Mouse (Mus musculus): Measurements from ENCODE around the gene Mark2. TPM values are rescaled to one million over a fixed set of nuclear protein-coding genes. Genes with fewer than 3 reads are reported as not detected.
"Not testable (repeated sequence)": the region's sequence is repeated elsewhere in the genome, so short reads cannot be mapped to it uniquely, and the experiment has no call there.

Mark2 gene
- polyA plus RNA-seq (2015; fragmentation: Nextera tagmentation; extraction: Ambion mirVana), result 39.8 and 45.1 TPM in 2 replicates

DNA sequence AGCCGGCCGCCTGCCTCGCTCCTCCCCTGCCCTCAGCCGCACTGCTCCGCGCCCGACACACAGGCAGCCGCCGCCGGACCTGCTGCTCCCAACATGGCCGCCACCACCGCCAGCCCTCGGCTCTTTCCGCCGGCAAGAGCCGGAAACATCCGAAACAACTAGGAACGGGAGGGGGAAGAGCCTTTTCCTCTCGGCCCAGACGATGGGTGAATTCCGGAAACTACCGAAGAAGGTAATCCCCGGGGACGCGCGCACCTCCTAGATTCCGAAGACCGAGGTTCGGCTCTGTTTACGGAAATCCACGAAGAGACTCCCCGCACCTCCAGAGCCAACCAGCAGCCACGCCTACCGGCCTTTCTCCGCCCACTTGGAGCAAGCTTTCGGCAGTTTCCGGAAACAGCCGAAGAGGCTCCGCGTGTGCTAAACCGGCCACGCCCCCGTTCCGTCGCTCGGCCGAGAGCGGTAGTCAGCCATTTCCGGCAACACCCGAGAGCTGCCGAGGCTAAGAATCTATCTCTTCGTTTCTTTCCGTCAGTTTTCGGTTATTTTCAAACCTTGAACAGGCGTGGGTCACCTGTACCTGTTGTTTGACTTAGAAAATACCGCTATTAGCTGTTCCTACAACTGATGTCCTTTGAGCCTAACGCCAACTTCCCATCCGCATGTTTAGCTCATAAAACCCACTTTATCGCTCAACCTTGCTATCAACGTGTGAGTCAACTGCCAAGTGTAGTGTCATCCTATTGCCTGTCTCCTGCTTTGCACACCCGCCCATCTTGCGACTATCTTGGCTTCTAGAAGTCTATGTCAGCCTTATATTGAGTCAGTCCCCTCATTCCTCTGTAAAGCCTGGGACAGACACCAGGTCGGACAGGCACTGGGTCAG is at the start of gene Mark2:
Gene Mark2, minus strand, starts transcription at position 349 of the 886 bp plus-strand sequence.
- peak within 1 kb of the TSS; percentile 92 for H3K27ac ChIP-seq
- peaks cover 39% of the 10 kb centered on the region for H3K4me1 ChIP-seq
- H3K9me3 ChIP-seq (replicated peaks), result no peaks in the 10 kb centered on the region
- no peaks in the 10 kb centered on the region for H3K27me3 ChIP-seq
- H3K36me3 ChIP-seq, result no peaks in the 10 kb centered on the region
- peak; percentile 95 for ATAC-seq (replicated peaks; ENCODE audit: low FRiP score)
- H3K9ac ChIP-seq, result peak within 1 kb of the TSS; percentile 84
- H3K4me2 ChIP-seq, result peak within 1 kb of the TSS; percentile 86
- peak within 1 kb of the TSS; percentile 93 for H3K4me3 ChIP-seq (replicated peaks)
- 2% methylated on average over 60 of the region's 63 CpGs for WGBS

DNA sequence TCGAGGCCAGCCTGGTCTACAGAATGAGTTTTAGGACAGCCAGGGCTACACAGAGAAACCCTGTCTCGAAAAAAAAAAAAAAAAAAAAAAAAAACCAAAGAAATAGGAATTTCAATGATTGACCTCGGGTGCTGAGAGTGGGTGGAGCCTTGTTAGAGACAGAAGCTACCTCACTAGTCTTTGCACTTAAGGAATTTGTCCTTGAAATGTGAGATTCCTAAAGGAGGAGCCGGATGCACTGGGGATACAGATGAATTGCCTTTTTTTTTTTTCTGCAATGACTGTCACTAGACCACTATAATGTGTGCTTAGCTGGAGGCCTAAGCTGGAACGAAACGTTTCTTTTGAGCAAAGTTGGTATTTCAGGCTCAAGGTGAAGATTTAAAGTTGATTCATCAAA is 46.8 kb upstream of the Mark2 start:
- H3K4me2 ChIP-seq, result no peak overlapping the region
- 0 out of 2 replicates have a peak, but pooled peaks cover 5% of the 10 kb centered on the region for H3K36me3 ChIP-seq
- peaks cover 8% of the 10 kb centered on the region for H3K4me1 ChIP-seq
- H3K9ac ChIP-seq, result no peak overlapping the region
- H3K9me3 ChIP-seq (replicated peaks), result peaks cover 8% of the 10 kb centered on the region; the same call in 1 of the 2 replicates
- ATAC-seq (replicated peaks; ENCODE audit: low FRiP score), result no peak
- 85% methylated on average over 6 of the region's 6 CpGs for WGBS
- H3K4me3 ChIP-seq (replicated peaks), result no peak overlapping the region
- H3K27me3 ChIP-seq, result no peaks in the 10 kb centered on the region
- no peak overlapping the region for H3K27ac ChIP-seq

DNA sequence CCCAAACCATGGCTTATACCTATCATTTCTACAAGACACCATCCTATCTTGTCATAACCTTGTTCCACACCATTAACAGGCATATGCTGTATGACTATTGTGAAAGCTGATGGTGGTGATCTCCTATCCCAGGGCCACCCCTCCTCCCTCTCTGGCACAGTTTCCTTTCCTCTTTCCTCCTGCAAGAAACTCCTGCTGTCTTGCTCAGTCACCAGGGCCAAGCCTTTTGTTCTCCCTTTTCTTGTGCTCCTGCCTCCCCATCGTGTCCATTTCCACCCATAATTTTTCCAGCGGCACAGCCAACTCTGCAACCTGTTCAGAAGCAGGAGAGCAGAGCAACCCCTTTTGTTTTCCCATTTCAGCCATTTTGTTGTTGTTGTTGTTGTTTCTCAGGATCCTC is 44.4 kb upstream of the Mark2 start:
- Histone ChIP-seq H3K4me2 (no peak overlapping the region), H3K9ac (no peak overlapping the region), H3K36me3 (0 out of 2 replicates have a peak, but pooled peaks cover 5% of the 10 kb centered on the region), H3K27ac (no peak overlapping the region), H3K4me1 (peaks cover 19% of the 10 kb centered on the region), H3K4me3 (replicated peaks) (no peak overlapping the region), H3K9me3 (replicated peaks) (peaks cover 8% of the 10 kb centered on the region; the same call in 1 of the 2 replicates), H3K27me3 (no peaks in the 10 kb centered on the region)
- WGBS, result 68% methylated on average over 2 of the region's 2 CpGs
- no peak for ATAC-seq (replicated peaks; ENCODE audit: low FRiP score)

GRCm38 (mm10) chr19:7382903-7383865 is 41.5 kb upstream of the Mark2 start, which contains the start of gene Spindoc:
TSS of gene Spindoc (minus strand) at chr19:7382994.
- WGBS, result under 1% methylated on average over 52 of the region's 52 CpGs
- Histone ChIP-seq H3K4me1 (peaks cover 34% of the 10 kb centered on the region), H3K9me3 (replicated peaks) (peaks cover 5% of the 10 kb centered on the region; the same call in 1 of the 2 replicates), H3K9ac (peak within 1 kb of the TSS; percentile 90), H3K27ac (peak within 1 kb of the TSS; percentile 95), H3K27me3 (no peaks in the 10 kb centered on the region), H3K36me3 (peaks cover 14% of the 10 kb centered on the region), H3K4me2 (peak within 1 kb of the TSS; percentile 84), H3K4me3 (replicated peaks) (peak within 1 kb of the TSS; percentile 79)
- peak; percentile 99 for ATAC-seq (replicated peaks; ENCODE audit: low FRiP score)

GRCm38 (mm10) chr19:7382248-7382902 is 40.7 kb upstream of the Mark2 start:
- under 1% methylated on average over 60 of the region's 60 CpGs for WGBS
- peak; percentile 68 for ATAC-seq (replicated peaks; ENCODE audit: low FRiP score)
- Histone ChIP-seq H3K4me3 (replicated peaks) (peak overlapping the region; percentile 79), H3K36me3 (peaks cover 14% of the 10 kb centered on the region), H3K9ac (peak overlapping the region; percentile 90), H3K4me1 (peaks cover 34% of the 10 kb centered on the region), H3K4me2 (peak overlapping the region; percentile 84), H3K9me3 (replicated peaks) (peaks cover 5% of the 10 kb centered on the region; the same call in 1 of the 2 replicates), H3K27me3 (no peaks in the 10 kb centered on the region), H3K27ac (peak overlapping the region; percentile 95)

DNA sequence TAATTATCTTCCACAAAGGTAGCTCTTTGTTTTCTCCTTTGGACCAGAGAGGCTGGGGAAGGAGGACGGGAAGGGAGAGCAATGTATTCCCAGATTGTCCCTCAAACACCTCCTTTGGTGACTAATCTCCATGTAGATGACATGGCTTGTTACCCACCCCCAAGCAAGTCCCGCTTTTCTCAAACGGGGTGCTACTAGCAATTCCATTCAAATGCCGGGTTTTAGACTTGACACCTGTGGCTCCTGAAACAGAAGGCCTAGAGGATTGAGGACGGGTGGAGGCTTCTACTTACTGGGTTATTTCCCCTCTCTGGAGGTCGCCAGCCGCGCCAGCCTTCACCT is 40.2 kb upstream of the Mark2 start:
- H3K9me3 ChIP-seq (replicated peaks), result peaks cover 5% of the 10 kb centered on the region; the same call in 1 of the 2 replicates
- peaks cover 34% of the 10 kb centered on the region for H3K4me1 ChIP-seq
- H3K27me3 ChIP-seq, result no peaks in the 10 kb centered on the region
- peak overlapping the region; percentile 95 for H3K27ac ChIP-seq
- H3K36me3 ChIP-seq, result peaks cover 14% of the 10 kb centered on the region
- 1% methylated on average over 8 of the region's 8 CpGs for WGBS
- no peak for ATAC-seq (replicated peaks; ENCODE audit: low FRiP score)
- peak overlapping the region; percentile 84 for H3K4me2 ChIP-seq
- H3K4me3 ChIP-seq (replicated peaks), result peak overlapping the region; percentile 79
- peak overlapping the region; percentile 90 for H3K9ac ChIP-seq

DNA sequence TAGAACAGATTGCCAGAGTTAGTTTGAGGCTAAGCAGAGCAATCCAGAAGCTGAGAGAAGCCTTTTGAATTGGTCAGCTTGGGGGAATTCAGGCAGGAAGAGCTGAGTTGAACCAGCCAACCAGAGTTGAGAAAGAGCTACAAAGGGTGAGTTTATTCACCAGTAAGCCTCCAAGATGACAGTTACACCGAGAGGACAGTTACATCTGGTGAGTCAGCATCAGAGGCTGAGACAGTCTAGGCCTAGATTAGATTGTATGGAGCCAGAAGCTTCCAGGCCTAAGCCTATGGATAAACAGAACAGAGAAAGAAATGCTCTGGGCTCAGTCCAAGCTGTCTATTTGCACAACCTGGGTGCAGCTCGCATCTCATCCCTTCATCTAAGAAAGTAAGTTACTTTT is 36.0 kb upstream of the Mark2 start:
- Histone ChIP-seq H3K4me3 (replicated peaks) (no peak overlapping the region), H3K27ac (no peak overlapping the region), H3K4me1 (peaks cover 21% of the 10 kb centered on the region), H3K4me2 (no peak overlapping the region), H3K9ac (no peak overlapping the region), H3K36me3 (peaks cover 49% of the 10 kb centered on the region), H3K27me3 (no peaks in the 10 kb centered on the region), H3K9me3 (replicated peaks) (no peaks in the 10 kb centered on the region)
- ATAC-seq (replicated peaks; ENCODE audit: low FRiP score), result no peak
- WGBS, result 75% methylated on average over 2 of the region's 2 CpGs

DNA sequence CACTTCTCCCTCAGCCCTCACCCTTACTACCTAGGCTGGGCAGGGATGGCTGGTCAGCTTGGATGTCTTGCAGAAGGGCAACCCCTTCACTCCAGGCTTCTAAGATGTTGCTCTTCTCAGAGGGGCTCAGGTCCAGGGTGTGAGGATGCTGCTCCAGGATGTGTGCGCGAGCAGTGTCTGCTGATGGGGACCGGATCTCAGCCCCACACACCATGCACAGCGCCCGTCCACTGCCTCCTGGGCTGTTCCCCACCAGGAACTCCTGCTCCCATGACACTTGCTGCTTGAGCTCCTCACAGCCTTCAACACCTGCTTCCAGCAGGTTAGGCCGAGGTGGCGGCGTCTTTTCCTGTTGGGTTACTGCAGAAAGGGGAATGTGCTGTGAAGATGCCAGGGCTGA is 32.8 kb upstream of the Mark2 start:
- WGBS, result 97% methylated on average over 8 of the region's 8 CpGs

DNA sequence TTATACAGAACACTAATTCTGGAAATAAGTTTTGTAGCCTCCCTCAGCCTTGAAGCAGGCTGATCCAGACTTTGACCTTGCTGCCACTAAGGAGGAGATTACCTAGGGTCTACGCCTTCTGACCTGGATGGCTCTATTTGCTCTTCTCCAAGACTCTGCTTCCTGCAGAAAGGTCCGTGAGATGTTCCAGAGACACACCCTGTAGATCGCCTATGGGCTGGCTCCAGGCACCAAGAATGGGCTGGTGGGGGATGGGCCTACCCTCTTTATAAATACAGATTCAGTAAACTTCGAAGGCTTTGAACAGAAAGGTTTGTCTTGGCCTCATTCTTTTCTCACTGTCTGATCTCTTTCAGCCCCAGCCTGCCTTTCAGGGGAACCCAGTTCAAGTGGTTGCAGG is 27.8 kb upstream of the Mark2 start:
- H3K36me3 ChIP-seq, result peaks cover 84% of the 10 kb centered on the region
- not testable (repeated sequence) for H3K4me2 ChIP-seq; H3K27ac ChIP-seq; ATAC-seq (replicated peaks; ENCODE audit: low FRiP score); H3K27me3 ChIP-seq; H3K4me1 ChIP-seq; H3K4me3 ChIP-seq (replicated peaks); H3K9ac ChIP-seq; H3K9me3 ChIP-seq (replicated peaks)
- WGBS, result 89% methylated on average over 4 of the region's 4 CpGs

More for the DNA sequence above, 32.8 kb upstream of the Mark2 start:
- no peak overlapping the region for H3K27ac ChIP-seq
- no peaks in the 10 kb centered on the region for H3K27me3 ChIP-seq
- peaks cover 77% of the 10 kb centered on the region for H3K36me3 ChIP-seq
- H3K4me1 ChIP-seq, result peaks cover 3% of the 10 kb centered on the region; the same call in 1 of the 2 replicates
- no peak overlapping the region for H3K4me2 ChIP-seq
- H3K9ac ChIP-seq, result no peak overlapping the region
- no peak overlapping the region for H3K4me3 ChIP-seq (replicated peaks)
- no peaks in the 10 kb centered on the region for H3K9me3 ChIP-seq (replicated peaks)
- ATAC-seq (replicated peaks; ENCODE audit: low FRiP score), result no peak

GRCm38 (mm10) chr19:7353636-7354035 is 12.0 kb upstream of the Mark2 start:
- Histone ChIP-seq H3K4me3 (replicated peaks) (no peak overlapping the region), H3K4me2 (no peak overlapping the region), H3K4me1 (no peaks in the 10 kb centered on the region), H3K27me3 (no peaks in the 10 kb centered on the region), H3K36me3 (peaks cover 28% of the 10 kb centered on the region), H3K9ac (no peak overlapping the region), H3K9me3 (replicated peaks) (no peaks in the 10 kb centered on the region), H3K27ac (no peak overlapping the region)
- 63% methylated on average over 6 of the region's 6 CpGs for WGBS
- no peak for ATAC-seq (replicated peaks; ENCODE audit: low FRiP score)

- peaks cover 21% of the 10 kb centered on the region for H3K36me3 ChIP-seq
- 78% methylated on average over 11 of the region's 11 CpGs for WGBS
- H3K9me3 ChIP-seq (replicated peaks), result no peaks in the 10 kb centered on the region
- ATAC-seq (replicated peaks; ENCODE audit: low FRiP score), result no peak
- H3K9ac ChIP-seq, result no peak overlapping the region
- no peaks in the 10 kb centered on the region for H3K27me3 ChIP-seq
- H3K4me2 ChIP-seq, result no peak overlapping the region
- H3K4me3 ChIP-seq (replicated peaks), result no peak overlapping the region
- H3K4me1 ChIP-seq, result no peaks in the 10 kb centered on the region
- H3K27ac ChIP-seq, result no peak overlapping the region
Observed at GRCm38 (mm10) chr19:7352809-7353495, 11.3 kb upstream of the Mark2 start.
